Mouse (Mus musculus): Measurements from ENCODE around the gene Cypt3. TPM values are rescaled to one million over a fixed set of nuclear protein-coding genes. Genes with fewer than 3 reads are reported as not detected.

Gene Cypt3
- polyA plus RNA-seq (2012; fragmentation: generic; extraction: Trizol) = not detected
- long read RNA-seq, experiment 1 = 0 reads
- long read RNA-seq, experiment 2 = 0 reads

DNA sequence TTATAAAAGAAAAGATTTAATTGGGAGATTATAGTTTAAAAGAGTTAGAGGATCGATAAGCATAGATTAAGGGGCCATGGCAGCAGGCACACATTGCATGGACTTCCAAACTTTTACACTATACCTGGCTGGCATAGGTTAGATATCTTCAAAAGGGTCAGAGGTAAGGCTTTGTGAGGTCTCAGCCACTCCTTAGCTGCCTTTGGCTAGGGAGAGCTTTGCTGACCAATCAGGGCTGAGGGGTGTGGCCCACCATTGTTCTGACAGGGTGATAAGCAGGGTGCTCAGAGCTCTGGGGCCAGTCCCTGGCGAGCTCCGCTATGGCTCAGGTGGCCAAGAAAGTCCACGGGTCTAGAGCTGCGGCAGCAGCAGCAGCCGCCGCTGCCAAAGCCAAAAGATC is at the start of gene Cypt3:
Gene Cypt3 (plus strand): TSS at position 301 of the 400 bp plus-strand sequence.
- no peaks in the 10 kb centered on the region for H3K27me3 ChIP-seq (ENCODE audit: control insufficient read depth, insufficient read depth, insufficient read length)
- H3ac ChIP-seq (ENCODE audit: control insufficient read depth, insufficient read length, low read depth) = no peak within 1 kb of the TSS
- TF ChIP-seq CEBPB (IDR thresholded peaks at IDR 0.05; ENCODE audit: low read depth) = no peak
- TF ChIP-seq MYOD1 (IDR thresholded peaks at IDR 0.05; ENCODE audit: control insufficient read depth, insufficient read length, low read depth) = no peak
- no peak for TF ChIP-seq MYOG (IDR thresholded peaks at IDR 0.05; ENCODE audit: control insufficient read depth, extremely low read depth, insufficient read length)
- TF ChIP-seq CTCF (IDR thresholded peaks at IDR 0.05; ENCODE audit: control insufficient read depth, insufficient read depth, insufficient read length) = no peak
- no peak for TF ChIP-seq USF1 (IDR thresholded peaks at IDR 0.05; ENCODE audit: low read depth)
- TF ChIP-seq FOSL1 (IDR thresholded peaks at IDR 0.05; ENCODE audit: insufficient read depth, low read length, poor library complexity, severe bottlenecking) = no peak
- H3K79me2 ChIP-seq (ENCODE audit: control insufficient read depth, insufficient read depth) = no peaks in the 10 kb centered on the region
- no peak within 1 kb of the TSS for H3K4me3 ChIP-seq (ENCODE audit: insufficient read depth, poor library complexity, severe bottlenecking)
- H3K79me3 ChIP-seq (ENCODE audit: low read depth) = no peaks in the 10 kb centered on the region
- H3K36me3 ChIP-seq (ENCODE audit: control insufficient read depth, insufficient read depth) = no peaks in the 10 kb centered on the region

- Histone ChIP-seq H3K4me3 (ENCODE audit: insufficient read depth, poor library complexity, severe bottlenecking) (no peak overlapping the region), H3K27me3 (ENCODE audit: control insufficient read depth, insufficient read depth, insufficient read length) (no peaks in the 10 kb centered on the region), H3K79me2 (ENCODE audit: control insufficient read depth, insufficient read depth) (no peaks in the 10 kb centered on the region), H3K79me3 (ENCODE audit: low read depth) (no peaks in the 10 kb centered on the region), H3K36me3 (ENCODE audit: control insufficient read depth, insufficient read depth) (no peaks in the 10 kb centered on the region), H3ac (ENCODE audit: control insufficient read depth, insufficient read length, low read depth) (no peak overlapping the region)
- TF ChIP-seq MAX (IDR thresholded peaks at IDR 0.05) = no peak
- no peak for TF ChIP-seq MYOG (IDR thresholded peaks at IDR 0.05; ENCODE audit: control insufficient read depth, extremely low read depth, insufficient read length)
- TF ChIP-seq MYOD1 (IDR thresholded peaks at IDR 0.05; ENCODE audit: control insufficient read depth, insufficient read length, low read depth) = no peak
- TF ChIP-seq USF1 (IDR thresholded peaks at IDR 0.05; ENCODE audit: low read depth) = no peak
- TF ChIP-seq FOSL1 (IDR thresholded peaks at IDR 0.05; ENCODE audit: insufficient read depth, low read length, poor library complexity, severe bottlenecking) = no peak
- TF ChIP-seq CEBPB (IDR thresholded peaks at IDR 0.05; ENCODE audit: low read depth) = no peak
- TF ChIP-seq CTCF (IDR thresholded peaks at IDR 0.05; ENCODE audit: control insufficient read depth, insufficient read depth, insufficient read length) = no peak
Observed at GRCm38 (mm10) chrX:153515491-153515890, 42.9 kb upstream of the Cypt3 start.

- H3ac ChIP-seq (ENCODE audit: control insufficient read depth, insufficient read length, low read depth) = no peak overlapping the region
- no peak overlapping the region for H3K4me3 ChIP-seq (ENCODE audit: insufficient read depth, poor library complexity, severe bottlenecking)
- H3K79me2 ChIP-seq (ENCODE audit: control insufficient read depth, insufficient read depth) = no peaks in the 10 kb centered on the region
- no peaks in the 10 kb centered on the region for H3K36me3 ChIP-seq (ENCODE audit: control insufficient read depth, insufficient read depth)
- no peaks in the 10 kb centered on the region for H3K27me3 ChIP-seq (ENCODE audit: control insufficient read depth, insufficient read depth, insufficient read length)
- TF ChIP-seq FOSL1 (IDR thresholded peaks at IDR 0.05; ENCODE audit: insufficient read depth, low read length, poor library complexity, severe bottlenecking) (no peak), CEBPB (IDR thresholded peaks at IDR 0.05; ENCODE audit: low read depth) (no peak), CTCF (IDR thresholded peaks at IDR 0.05; ENCODE audit: control insufficient read depth, insufficient read depth, insufficient read length) (no peak), MYOD1 (IDR thresholded peaks at IDR 0.05; ENCODE audit: control insufficient read depth, insufficient read length, low read depth) (no peak), USF1 (IDR thresholded peaks at IDR 0.05; ENCODE audit: low read depth) (no peak), MYOG (IDR thresholded peaks at IDR 0.05; ENCODE audit: control insufficient read depth, extremely low read depth, insufficient read length) (no peak), MAX (IDR thresholded peaks at IDR 0.05) (no peak)
- no peaks in the 10 kb centered on the region for H3K79me3 ChIP-seq (ENCODE audit: low read depth)
Observed at GRCm38 (mm10) chrX:153528399-153528798, 30.0 kb upstream of the Cypt3 start.

DNA sequence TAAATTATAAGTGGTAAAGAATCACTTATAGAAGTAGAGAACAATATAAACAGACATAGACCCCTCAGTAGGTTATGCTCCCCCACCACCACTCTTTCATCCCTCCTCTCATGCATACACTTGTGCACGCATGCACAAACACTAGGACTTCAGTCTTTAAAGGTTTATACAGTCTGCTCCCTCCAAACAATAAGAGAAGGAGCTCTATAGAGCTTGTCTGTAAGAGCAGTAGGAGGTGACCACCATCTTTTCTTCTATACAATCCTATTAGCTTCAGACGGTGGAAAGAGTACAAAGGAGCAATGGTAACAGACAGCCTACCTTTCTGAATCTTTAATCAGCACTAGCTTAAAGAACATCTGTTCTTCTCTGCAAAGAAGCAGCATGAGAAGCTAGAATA is 1.8 kb upstream of the Cypt3 start:
- Histone ChIP-seq H3K4me3 (ENCODE audit: insufficient read depth, poor library complexity, severe bottlenecking) (no peak overlapping the region), H3ac (ENCODE audit: control insufficient read depth, insufficient read length, low read depth) (no peak overlapping the region), H3K79me3 (ENCODE audit: low read depth) (no peaks in the 10 kb centered on the region), H3K36me3 (ENCODE audit: control insufficient read depth, insufficient read depth) (no peaks in the 10 kb centered on the region), H3K27me3 (ENCODE audit: control insufficient read depth, insufficient read depth, insufficient read length) (no peaks in the 10 kb centered on the region), H3K79me2 (ENCODE audit: control insufficient read depth, insufficient read depth) (no peaks in the 10 kb centered on the region)
- TF ChIP-seq MYOG (IDR thresholded peaks at IDR 0.05; ENCODE audit: control insufficient read depth, extremely low read depth, insufficient read length) (no peak), MYOD1 (IDR thresholded peaks at IDR 0.05; ENCODE audit: control insufficient read depth, insufficient read length, low read depth) (no peak), USF1 (IDR thresholded peaks at IDR 0.05; ENCODE audit: low read depth) (no peak), CEBPB (IDR thresholded peaks at IDR 0.05; ENCODE audit: low read depth) (no peak), FOSL1 (IDR thresholded peaks at IDR 0.05; ENCODE audit: insufficient read depth, low read length, poor library complexity, severe bottlenecking) (no peak), CTCF (IDR thresholded peaks at IDR 0.05; ENCODE audit: control insufficient read depth, insufficient read depth, insufficient read length) (no peak), MAX (IDR thresholded peaks at IDR 0.05) (no peak)

DNA sequence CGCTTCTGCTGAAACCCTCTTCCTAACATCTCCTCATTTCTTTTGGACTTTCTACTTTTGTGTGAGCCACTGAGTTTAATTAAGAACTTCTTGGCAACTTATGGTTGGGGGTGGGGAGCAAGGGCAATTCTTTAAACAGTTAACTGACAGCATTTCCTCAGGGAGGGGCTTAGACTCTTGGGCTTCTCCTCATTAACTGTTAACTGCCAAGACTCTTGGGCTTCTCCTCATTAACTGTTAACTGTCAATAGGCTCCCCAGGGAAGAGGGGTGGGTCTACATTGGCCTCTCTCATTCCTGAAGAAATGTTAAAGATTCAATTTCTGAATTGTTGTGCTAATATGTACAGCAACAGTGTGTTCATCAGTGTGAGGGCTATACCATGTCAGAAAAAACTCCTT is 6.3 kb downstream of the Cypt3 start:
- H3ac ChIP-seq (ENCODE audit: control insufficient read depth, insufficient read length, low read depth) = no peak overlapping the region
- H3K79me2 ChIP-seq (ENCODE audit: control insufficient read depth, insufficient read depth) = no peaks in the 10 kb centered on the region
- no peaks in the 10 kb centered on the region for H3K36me3 ChIP-seq (ENCODE audit: control insufficient read depth, insufficient read depth)
- no peaks in the 10 kb centered on the region for H3K27me3 ChIP-seq (ENCODE audit: control insufficient read depth, insufficient read depth, insufficient read length)
- TF ChIP-seq FOSL1 (IDR thresholded peaks at IDR 0.05; ENCODE audit: insufficient read depth, low read length, poor library complexity, severe bottlenecking) = no peak
- H3K4me3 ChIP-seq (ENCODE audit: insufficient read depth, poor library complexity, severe bottlenecking) = no peak overlapping the region
- H3K79me3 ChIP-seq (ENCODE audit: low read depth) = no peaks in the 10 kb centered on the region

DNA sequence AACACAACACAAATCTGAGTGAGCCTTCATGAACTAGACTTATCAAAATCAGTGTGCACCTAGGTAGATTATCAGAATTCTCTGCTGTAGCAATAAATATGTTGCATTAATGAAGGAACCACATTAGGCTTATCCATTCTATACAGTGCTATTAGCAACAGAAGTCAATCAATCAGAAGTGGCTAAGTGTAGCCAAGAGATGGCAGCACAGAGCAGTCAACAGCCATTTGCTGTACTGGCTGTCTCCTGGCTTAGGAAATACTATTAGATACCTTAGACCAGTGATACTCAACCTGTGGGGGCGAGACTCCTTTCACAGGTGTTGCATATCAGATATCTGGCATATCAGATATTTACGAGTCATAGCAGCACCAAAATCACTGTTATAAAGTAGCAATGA is 41.2 kb downstream of the Cypt3 start:
- H3K4me3 ChIP-seq (ENCODE audit: insufficient read depth, poor library complexity, severe bottlenecking) = no peak overlapping the region
- no peaks in the 10 kb centered on the region for H3K79me2 ChIP-seq (ENCODE audit: control insufficient read depth, insufficient read depth)
- H3ac ChIP-seq (ENCODE audit: control insufficient read depth, insufficient read length, low read depth) = no peak overlapping the region
- no peaks in the 10 kb centered on the region for H3K79me3 ChIP-seq (ENCODE audit: low read depth)
- TF ChIP-seq MYOD1 (IDR thresholded peaks at IDR 0.05; ENCODE audit: control insufficient read depth, insufficient read length, low read depth) (no peak), MAX (IDR thresholded peaks at IDR 0.05) (no peak), MYOG (IDR thresholded peaks at IDR 0.05; ENCODE audit: control insufficient read depth, extremely low read depth, insufficient read length) (no peak), FOSL1 (IDR thresholded peaks at IDR 0.05; ENCODE audit: insufficient read depth, low read length, poor library complexity, severe bottlenecking) (no peak), CTCF (IDR thresholded peaks at IDR 0.05; ENCODE audit: control insufficient read depth, insufficient read depth, insufficient read length) (no peak), CEBPB (IDR thresholded peaks at IDR 0.05; ENCODE audit: low read depth) (no peak), USF1 (IDR thresholded peaks at IDR 0.05; ENCODE audit: low read depth) (no peak)
- H3K27me3 ChIP-seq (ENCODE audit: control insufficient read depth, insufficient read depth, insufficient read length) = no peaks in the 10 kb centered on the region
- no peaks in the 10 kb centered on the region for H3K36me3 ChIP-seq (ENCODE audit: control insufficient read depth, insufficient read depth)

Other genes starting within 250 kb of the Cypt3 start
- 33.1 TPM for gene Ubqln2, start 60.4 kb upstream of the Cypt3 start, polyA plus RNA-seq (2012; fragmentation: generic; extraction: Trizol)
- 0.08 TPM for gene Kctd12b, start 137.8 kb downstream of the Cypt3 start, polyA plus RNA-seq (2012; fragmentation: generic; extraction: Trizol)
- 58.2 TPM for gene Nbdy, start 165.0 kb downstream of the Cypt3 start, polyA plus RNA-seq (2012; fragmentation: generic; extraction: Trizol)

All from C2C12 (cell line).